Mouse (Mus musculus) myocyte (in vitro differentiated cells): Measurements from ENCODE around the gene Gstm4. TPM values are rescaled to one million over a fixed set of nuclear protein-coding genes. Genes with fewer than 3 reads are reported as not detected.

ENCODE experiments used
- H3K27me3 ChIP-seq: one replicate; pipeline ENCODE4 v1.6.1; 2011; ENCODE audit not compliant: control insufficient read depth, insufficient read depth, insufficient read length
- H3K36me3 ChIP-seq: one replicate; pipeline ENCODE4 v1.6.1; 2011; ENCODE audit not compliant: control insufficient read depth, insufficient read depth
- H3K4me2 ChIP-seq: one replicate; pipeline ENCODE4 v1.6.1; 2011; ENCODE audit warnings: low read depth, control low read depth
- H3K4me3 ChIP-seq: one replicate; pipeline ENCODE4 v1.5.1; 2011; ENCODE audit warnings: mild to moderate bottlenecking, control low read depth, moderate library complexity
- H3K79me2 ChIP-seq: one replicate; pipeline ENCODE4 v1.6.1; 2011; ENCODE audit not compliant: control insufficient read depth, insufficient read depth
- H3ac ChIP-seq: one replicate; pipeline ENCODE4 v1.6.1; 2011; ENCODE audit not compliant: control insufficient read depth, insufficient read length
- CEBPB ChIP-seq: IDR thresholded peaks from 2 replicates; pipeline ENCODE4 v1.6.1; 2011; ENCODE audit warnings: mild to moderate bottlenecking, moderate library complexity; ENCODE audit not compliant: poor library complexity, insufficient read depth, severe bottlenecking
- E2F4 ChIP-seq: IDR thresholded peaks from one replicate; pipeline ENCODE4 v1.6.1; 2011; ENCODE audit warnings: mild to moderate bottlenecking, control low read depth, moderate library complexity; ENCODE audit not compliant: insufficient read depth
- MAX ChIP-seq: IDR thresholded peaks from one replicate; pipeline ENCODE4 v1.6.1; 2011; ENCODE audit warnings: low read depth, mild to moderate bottlenecking, control low read depth
- MYOD1 ChIP-seq, 3 experiments: IDR thresholded peaks; one replicate each; pipeline ENCODE4 v1.6.1; 2011; ENCODE audit warnings: control low read depth in 2 of 3, low read depth in 2 of 3, mild to moderate bottlenecking in 2 of 3, moderate library complexity in 1 of 3; ENCODE audit not compliant: insufficient read length in 2 of 3, control insufficient read depth in 1 of 3
- MYOG ChIP-seq, 3 experiments: IDR thresholded peaks; one replicate each; pipeline ENCODE4 v1.6.1; 2011; ENCODE audit warnings: control low read depth in 2 of 3, low read depth in 2 of 3, mild to moderate bottlenecking in 2 of 3; ENCODE audit not compliant: insufficient read length in 2 of 3, control insufficient read depth in 1 of 3, insufficient read depth in 1 of 3
- POLR2A ChIP-seq: IDR thresholded peaks from one replicate; pipeline ENCODE4 v1.6.1; 2011; ENCODE audit warnings: low read depth, mild to moderate bottlenecking, control low read depth, moderate library complexity; ENCODE audit not compliant: insufficient read length
- POLR2AphosphoS2 ChIP-seq: IDR thresholded peaks from one replicate; pipeline ENCODE4 v1.6.1; 2011; ENCODE audit warnings: low read depth, control low read depth; ENCODE audit not compliant: insufficient read length
- REST ChIP-seq: IDR thresholded peaks from one replicate; pipeline ENCODE4 v1.6.1; 2011; ENCODE audit warnings: mild to moderate bottlenecking, control low read depth, moderate library complexity; ENCODE audit not compliant: insufficient read depth, insufficient read length
- SRF ChIP-seq: IDR thresholded peaks from one replicate; pipeline ENCODE4 v1.6.1; 2011; ENCODE audit warnings: low read depth; ENCODE audit not compliant: control insufficient read depth, insufficient read length
- TCF12 ChIP-seq: IDR thresholded peaks from one replicate; pipeline ENCODE4 v1.6.1; 2011; ENCODE audit warnings: mild to moderate bottlenecking, control low read depth; ENCODE audit not compliant: poor library complexity, insufficient read depth, severe bottlenecking
- TCF3 ChIP-seq: IDR thresholded peaks from one replicate; pipeline ENCODE4 v1.6.1; 2011; ENCODE audit warnings: low read depth, control low read depth; ENCODE audit not compliant: insufficient read length
- USF1 ChIP-seq: IDR thresholded peaks from one replicate; pipeline ENCODE4 v1.6.1; 2011; ENCODE audit warnings: low read depth, mild to moderate bottlenecking, control low read depth, moderate library complexity
- polyA plus RNA-seq: library from polyadenylated mRNA; unstranded; fragments of >200 nt; fragmentation: generic; extraction: Trizol; gene quantifications from one replicate; pipeline ENCODE4 v1.2.1, GENCODE M21; 2012; ENCODE audit warnings: missing spikeins

Gstm4 gene
- 0.52 TPM for polyA plus RNA-seq

GRCm38 (mm10) chr3:108044394-108045140 is at the start of gene Gstm4:
Gene Gstm4 (minus strand): TSS chr3:108044894.
- peak; percentile 20 for TF ChIP-seq POLR2A
- TF ChIP-seq REST: no peak
- no peak for TF ChIP-seq E2F4
- TF ChIP-seq POLR2AphosphoS2: no peak
- TF ChIP-seq CEBPB: no peak
- no peak for TF ChIP-seq TCF3
- H3K4me2 ChIP-seq: peak within 1 kb of the TSS; percentile 43
- H3ac ChIP-seq: no peak within 1 kb of the TSS
- no peaks in the 10 kb centered on the region for H3K36me3 ChIP-seq
- H3K27me3 ChIP-seq: peaks cover 39% of the 10 kb centered on the region
- H3K79me2 ChIP-seq: no peaks in the 10 kb centered on the region
- no peak within 1 kb of the TSS for H3K4me3 ChIP-seq

GRCm38 (mm10) chr3:108094146-108094545 is 49.5 kb upstream of the Gstm4 start:
- H3K27me3 ChIP-seq: no peaks in the 10 kb centered on the region

GRCm38 (mm10) chr3:108093306-108093705 is 48.6 kb upstream of the Gstm4 start:
- H3K36me3 ChIP-seq: no peaks in the 10 kb centered on the region
- H3ac ChIP-seq: no peak overlapping the region
- H3K79me2 ChIP-seq: no peaks in the 10 kb centered on the region
- no peak overlapping the region for H3K4me2 ChIP-seq
- TF ChIP-seq SRF: no peak
- TF ChIP-seq MYOD1 (IDR thresholded peaks at IDR 0.05; ENCODE audit: control insufficient read depth in 1 of 3, insufficient read length in 2 of 3, low read depth in 2 of 3): peak in 2 of 3 experiments; percentile 70 to 75
- no peaks in the 10 kb centered on the region for H3K27me3 ChIP-seq
- H3K4me3 ChIP-seq: no peak overlapping the region

More at GRCm38 (mm10) chr3:108094146-108094545, 49.5 kb upstream of the Gstm4 start:
- H3K36me3 ChIP-seq: no peaks in the 10 kb centered on the region
- no peaks in the 10 kb centered on the region for H3K79me2 ChIP-seq
- TF ChIP-seq TCF12 (no peak), CEBPB (no peak), E2F4 (no peak), MYOD1 (IDR thresholded peaks at IDR 0.05; ENCODE audit: control insufficient read depth in 1 of 3, insufficient read length in 2 of 3, low read depth in 2 of 3) (no peak), MAX (no peak), REST (no peak), TCF3 (no peak), MYOG (IDR thresholded peaks at IDR 0.05; ENCODE audit: control insufficient read depth in 1 of 3, insufficient read depth in 1 of 3, insufficient read length in 2 of 3, low read depth in 2 of 3) (no peak), SRF (no peak), POLR2AphosphoS2 (no peak), POLR2A (no peak), USF1 (no peak)
- H3ac ChIP-seq: no peak overlapping the region
- no peak overlapping the region for H3K4me2 ChIP-seq
- H3K4me3 ChIP-seq: no peak overlapping the region

GRCm38 (mm10) chr3:108092536-108093115 is 47.9 kb upstream of the Gstm4 start, which contains the start of gene Gnat2:
Gene Gnat2 (plus strand): TSS chr3:108092789.
- Histone ChIP-seq H3K36me3 (no peaks in the 10 kb centered on the region), H3K4me3 (no peak within 1 kb of the TSS), H3K4me2 (no peak within 1 kb of the TSS), H3K27me3 (no peaks in the 10 kb centered on the region), H3K79me2 (no peaks in the 10 kb centered on the region), H3ac (no peak within 1 kb of the TSS)
- TF ChIP-seq TCF12 (no peak), TCF3 (no peak), POLR2A (no peak), MAX (no peak), E2F4 (no peak), MYOG (IDR thresholded peaks at IDR 0.05; ENCODE audit: control insufficient read depth in 1 of 3, insufficient read depth in 1 of 3, insufficient read length in 2 of 3, low read depth in 2 of 3) (no peak)

- TF ChIP-seq POLR2AphosphoS2 (no peak), MYOG (IDR thresholded peaks at IDR 0.05; ENCODE audit: control insufficient read depth in 1 of 3, insufficient read depth in 1 of 3, insufficient read length in 2 of 3, low read depth in 2 of 3) (no peak), MAX (no peak), CEBPB (no peak), MYOD1 (IDR thresholded peaks at IDR 0.05; ENCODE audit: control insufficient read depth in 1 of 3, insufficient read length in 2 of 3, low read depth in 2 of 3) (no peak), REST (no peak), SRF (no peak), TCF12 (no peak), USF1 (no peak), POLR2A (no peak), E2F4 (no peak), TCF3 (no peak)
- Histone ChIP-seq H3K4me3 (no peak overlapping the region), H3K4me2 (no peak overlapping the region), H3K79me2 (no peaks in the 10 kb centered on the region), H3K36me3 (no peaks in the 10 kb centered on the region), H3ac (no peak overlapping the region), H3K27me3 (no peaks in the 10 kb centered on the region)
Observed at GRCm38 (mm10) chr3:108092030-108092429, 47.3 kb upstream of the Gstm4 start.
